Mouse (Mus musculus) kidney, adult 11 months (tissue): ENCODE measurements around the gene Tmem92.

Source experiments
- DNase-seq: peaks from one replicate; pipeline ENCODE4 v3.0.0; 2022

Gene Tmem92

GRCm38 (mm10) chr11:94727306-94727705, 55.2 kb downstream of the Tmem92 start:
- DNase-seq = no peak
